Mouse (Mus musculus): ENCODE results near the gene Agap2.

- TF ChIP-seq POLR2A (IDR thresholded peaks at IDR 0.05; ENCODE audit: extremely low read depth, insufficient read depth, low read length) = no peak
- TF ChIP-seq CTCF (IDR thresholded peaks at IDR 0.05; ENCODE audit: low read depth, low read length) = no peak
Observed at GRCm38 (mm10) chr10:127063913-127064870, 10.9 kb upstream of the Agap2 start.
